Mouse (Mus musculus) spleen, adult 2 months (tissue): ENCODE data around the gene Wnk2.

ENCODE experiments used
- CTCF ChIP-seq: fragments of 200-500 bp; IDR thresholded peaks from 2 replicates; pipeline ENCODE4 v1.5.1; 2011; ENCODE audit warnings: mild to moderate bottlenecking, inconsistent platforms; ENCODE audit not compliant: insufficient read depth, insufficient read length, insufficient replicate concordance; ENCODE audit errors: extremely low read depth
- POLR2A ChIP-seq: fragments of 200-500 bp; IDR thresholded peaks from 2 replicates; pipeline ENCODE4 v1.6.1; 2011; ENCODE audit warnings: low read depth, low read length, inconsistent platforms

DNA sequence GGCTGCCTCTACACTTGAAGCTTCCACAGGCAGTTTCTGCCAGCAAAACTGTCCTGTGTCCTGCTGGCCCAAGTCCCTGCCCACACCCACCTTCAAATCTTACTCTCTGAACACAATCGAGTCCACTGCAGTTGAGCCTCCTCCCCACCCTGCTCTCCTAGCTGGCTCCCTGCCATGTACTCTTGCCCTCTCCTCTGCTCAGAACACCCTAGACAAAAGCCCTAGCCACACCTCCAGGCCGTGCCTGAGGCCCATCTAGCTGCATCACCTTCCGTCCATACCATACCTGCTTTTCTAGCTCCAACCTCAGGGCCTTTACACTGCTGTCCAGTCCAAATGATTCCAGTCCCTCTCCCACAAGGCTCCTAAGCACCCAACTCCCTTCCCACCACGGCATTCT, 7.2 kb downstream of the Wnk2 start:
- no peak for TF ChIP-seq CTCF
- no peak for TF ChIP-seq POLR2A
